Comparison of ENCODE assay signal across 8 mouse cellular contexts in the genomic region with DNA sequence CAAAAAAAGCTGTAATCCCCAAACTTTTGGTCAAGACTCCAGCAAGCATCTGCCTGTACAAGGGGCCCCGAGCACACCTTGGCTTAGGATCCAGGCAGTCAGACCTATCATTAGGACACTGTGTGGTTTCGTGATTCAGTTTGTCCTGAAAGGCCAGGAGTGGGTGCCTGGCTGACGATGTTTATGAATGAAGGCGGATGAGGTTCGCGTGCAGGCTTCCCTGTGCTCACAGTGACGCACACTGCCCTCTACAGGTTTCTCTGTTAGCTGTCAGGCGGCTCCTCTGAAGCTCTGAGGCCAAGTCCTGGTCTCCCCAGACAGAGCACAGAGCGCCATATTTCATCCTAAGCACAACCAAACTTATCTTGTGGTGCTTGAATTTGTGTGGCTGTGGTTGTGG. TPM values are rescaled to one million over a fixed set of nuclear protein-coding genes. Genes with fewer than 3 reads are reported as not detected.
DNase-seq lines count a peak whose midpoint lies in the region; ATAC-seq lines count a peak whose summit lies in the region.

No protein-coding gene starts in this region.

- peak overlapping the region; percentile 72 for H3K4me2 ChIP-seq in lung, embryonic 16.5 days (ENCODE audit: low read depth, low read length)

- ATAC-seq in hematopoietic stem cell, adult 5-6 weeks (replicated peaks in 1 of 2; ENCODE audit: insufficient read depth in 1 of 2, low FRiP score in 2 of 2, low TSS enrichment in 1 of 2, low read depth in 1 of 2, poor library complexity in 2 of 2, severe bottlenecking in 2 of 2): peak; percentile 47 to 61
- peak; percentile 32 for ATAC-seq in lung, embryonic 16.5 days (ENCODE audit: low read depth)

- peaks cover 35% of the 10 kb centered on the region for H3K4me1 ChIP-seq in lung, embryonic 16.5 days (replicated peaks; ENCODE audit: control insufficient read depth, insufficient read depth, low read length)

- no peaks in the 10 kb centered on the region for H3K36me3 ChIP-seq in lung, embryonic 16.5 days (ENCODE audit: control insufficient read depth, insufficient read depth, low read length)

- no peaks in the 10 kb centered on the region for H3K9me3 ChIP-seq in lung, embryonic 16.5 days (ENCODE audit: control insufficient read depth, low read length)

- peak overlapping the region; percentile 72 for H3K4me3 ChIP-seq in lung, embryonic 16.5 days (ENCODE audit: low read length)

- peak overlapping the region; percentile 98 for H3K27ac ChIP-seq in lung, embryonic 16.5 days (ENCODE audit: low read length)

- peak overlapping the region; percentile 66 for H3K9ac ChIP-seq in lung, embryonic 16.5 days (ENCODE audit: low read length)

- H3K27me3 ChIP-seq in lung, embryonic 16.5 days (ENCODE audit: control insufficient read depth, insufficient read depth, low read depth, low read length): no peaks in the 10 kb centered on the region

- peak; percentile 94 for DNase-seq in MN1 (ENCODE audit: low spot score)
- peak; percentile 83 for DNase-seq in cerebellum, adult 8-10 months
- DNase-seq in forelimb bud, embryonic 11.5 days (ENCODE audit: low read depth, low spot score): peak; percentile 89
- DNase-seq in layer of hippocampus, adult 9-10 months (ENCODE audit: low spot score): peak; percentile 61
- DNase-seq in ovary, postnatal 10 days (ENCODE audit: low spot score): peak; percentile 46
- DNase-seq in thymus, postnatal 10 days (ENCODE audit: low spot score in 2 of 2): peak; percentile 88 to 94

- WGBS in lung, embryonic 16.5 days: 1% methylated on average over 9 of the region's 9 CpGs

RNA-seq across cellular contexts. Expression of a gene that starts 1.0 kb away (rescaled TPM):
- total RNA-seq in hematopoietic stem cell, adult 5-6 weeks (2017): 2.6 and 2.7 TPM in 2 replicates
- polyA plus RNA-seq in lung, embryonic 16.5 days (2015; fragmentation: Nextera tagmentation; extraction: Ambion mirVana): 6.8 and 8.7 TPM in 2 replicates

RNA-seq across cellular contexts. Expression of a gene that starts 2.2 kb away (rescaled TPM):
- total RNA-seq in hematopoietic stem cell, adult 5-6 weeks (2017): not detected in 2 replicates
- polyA plus RNA-seq in lung, embryonic 16.5 days (2015; fragmentation: Nextera tagmentation; extraction: Ambion mirVana): not detected in 2 replicates

RNA-seq across cellular contexts. Expression of a gene that starts 4.4 kb away (rescaled TPM):
- not detected in 2 replicates for total RNA-seq in hematopoietic stem cell, adult 5-6 weeks (2017)
- polyA plus RNA-seq in lung, embryonic 16.5 days (2015; fragmentation: Nextera tagmentation; extraction: Ambion mirVana): not detected in 2 replicates

RNA-seq across cellular contexts. Expression of a gene that starts 9.6 kb away (rescaled TPM):
- total RNA-seq in hematopoietic stem cell, adult 5-6 weeks (2017): not detected in 2 replicates
- polyA plus RNA-seq in lung, embryonic 16.5 days (2015; fragmentation: Nextera tagmentation; extraction: Ambion mirVana): not detected in 2 replicates

RNA-seq across cellular contexts. Expression of a gene that starts 19.4 kb away (rescaled TPM):
- total RNA-seq in hematopoietic stem cell, adult 5-6 weeks (2017): not detected in 2 replicates
- polyA plus RNA-seq in lung, embryonic 16.5 days (2015; fragmentation: Nextera tagmentation; extraction: Ambion mirVana): not detected in 2 replicates

Comparison
In these comparisons a context has a peak if more than half of its experiments do, and no peak if none do; other contexts are left out.
1. Peak in every context shown above with its lines: DNase-seq, ATAC-seq, H3K4me3 ChIP-seq and H3K27ac ChIP-seq.